Mouse (Mus musculus) macrophage (primary cell): Measurements from ENCODE around the gene Supv3l1. TPM values are rescaled to one million over a fixed set of nuclear protein-coding genes. Genes with fewer than 3 reads are reported as not detected.

Experiments
- H3K27ac ChIP-seq: fragments of 350-480 bp; formaldehyde crosslinking; 2 replicates; pipeline ENCODE4 v1.9.0; 2021
- H3K36me3 ChIP-seq: fragments of 350-480 bp; formaldehyde crosslinking; 2 replicates; pipeline ENCODE4 v1.9.0; 2021; ENCODE audit errors: inconsistent target
- H3K4me3 ChIP-seq: fragments of 350-480 bp; formaldehyde crosslinking; 2 replicates; pipeline ENCODE4 v1.9.0; 2021; ENCODE audit errors: inconsistent target
- H3K79me2 ChIP-seq: fragments of 350-480 bp; formaldehyde crosslinking; 2 replicates; pipeline ENCODE4 v1.9.0; 2021; ENCODE audit errors: inconsistent target
- WGBS: methylation state at CpG from one replicate; pipeline ENCODE4 v1.1.7; 2026; ENCODE audit warnings: inconsistent platforms; ENCODE audit not compliant: missing documents; 5-methylcytosine and 5-hydroxymethylcytosine counted together
- polyA plus RNA-seq: library from polyadenylated mRNA; stranded (reverse); fragments of 250-400 nt; gene quantifications from 3 replicates; pipeline ENCODE4 v1.2.4, GENCODE M21; 2018; ENCODE audit warnings: inconsistent platforms

Supv3l1 gene
- polyA plus RNA-seq, 1 experiment from 2014 or later = 13.0 TPM

GRCm38 (mm10) chr10:62380936-62381335 lies 68.6 kb downstream of the Supv3l1 start:
- Histone ChIP-seq H3K79me2 (no peaks in the 10 kb centered on the region), H3K27ac (no peak overlapping the region), H3K4me3 (no peak overlapping the region), H3K36me3 (no peaks in the 10 kb centered on the region)

DNA sequence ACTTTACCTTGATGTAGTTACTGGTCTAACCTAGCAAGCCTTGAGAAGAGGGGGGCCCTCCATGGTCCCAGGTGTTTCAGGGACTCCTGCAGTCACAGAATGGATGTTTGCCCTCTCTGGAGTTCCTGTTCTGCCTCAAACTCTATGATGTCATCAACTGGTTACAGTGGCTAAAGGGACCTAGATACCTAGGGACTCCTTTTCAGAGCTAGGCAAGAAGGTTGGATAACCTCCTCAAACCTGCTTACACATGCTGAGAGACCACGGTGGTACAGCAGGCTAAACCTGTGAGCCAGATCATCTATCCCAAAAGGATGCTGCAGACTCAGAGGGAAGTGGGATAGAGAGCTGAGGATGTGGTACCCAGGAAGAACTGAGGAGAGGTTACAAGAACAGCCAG lies 69.7 kb downstream of the Supv3l1 start, which contains the start of gene Hk1:
Gene Hk1, minus strand, starts transcription at position 101 of the 400 bp plus-strand sequence.
- WGBS = 100% methylated on average over 1 of the region's 1 CpGs
- Histone ChIP-seq H3K4me3 (no peak within 1 kb of the TSS), H3K79me2 (no peaks in the 10 kb centered on the region), H3K27ac (no peak within 1 kb of the TSS), H3K36me3 (no peaks in the 10 kb centered on the region)

Other genes starting within 250 kb of the Supv3l1 start
- not detected in 3 replicates for gene Tspan15, start 218.5 kb downstream of the Supv3l1 start, polyA plus RNA-seq
- not detected in 3 replicates for gene Tacr2, start 197.3 kb downstream of the Supv3l1 start, polyA plus RNA-seq
- gene Hk1, start 69.8 kb downstream of the Supv3l1 start, polyA plus RNA-seq = 41.4 to 62.1 TPM (median 46.7 TPM) in 3 replicates
- gene Hkdc1, start 27.2 kb downstream of the Supv3l1 start, polyA plus RNA-seq = not detected in 3 replicates
- 0.26 TPM in 1 of 3 replicates, not detected in the others for gene 4930507D05Rik, start 249 bp downstream of the Supv3l1 start, polyA plus RNA-seq
- gene Vps26a, start 37.1 kb upstream of the Supv3l1 start, polyA plus RNA-seq = 167 to 346 TPM (median 178 TPM) in 3 replicates
- 240 to 438 TPM (median 289 TPM) in 3 replicates for gene Srgn, start 77.7 kb upstream of the Supv3l1 start, polyA plus RNA-seq
- 28.5 to 32.9 TPM (median 28.8 TPM) in 3 replicates for gene Kif1bp, start 128.7 kb upstream of the Supv3l1 start, polyA plus RNA-seq
- 29.8 to 93.3 TPM (median 43.4 TPM) in 3 replicates for gene Ddx21, start 152.5 kb upstream of the Supv3l1 start, polyA plus RNA-seq
- 43.9 to 56.0 TPM (median 44.3 TPM) in 3 replicates for gene Ddx50, start 201.5 kb upstream of the Supv3l1 start, polyA plus RNA-seq